Mouse (Mus musculus): ENCODE measurements around the gene Lamtor4.

Gene Lamtor4

GRCm38 (mm10) chr5:138260051-138260450 lies 4.8 kb downstream of the Lamtor4 start:
- CTCF ChIA-PET, result no interaction called here

GRCm38 (mm10) chr5:138260834-138261233 lies 5.6 kb downstream of the Lamtor4 start:
- CTCF ChIA-PET, result no interaction called here

GRCm38 (mm10) chr5:138262001-138262400 lies 6.7 kb downstream of the Lamtor4 start:
- CTCF ChIA-PET, result no interaction called here

- CTCF ChIA-PET, result interaction anchor here (1.1 kb wide), 1 partner anchor 18 kb away, joined by 4 read pairs; no protein-coding TSS in a partner anchor
Measured at GRCm38 (mm10) chr5:138262582-138263240, 7.4 kb downstream of the Lamtor4 start.

- CTCF ChIA-PET, result interaction anchor here (1.1 kb wide), 1 partner anchor 18 kb away, joined by 4 read pairs; no protein-coding TSS in a partner anchor
Measured at GRCm38 (mm10) chr5:138263260-138264206, 8.3 kb downstream of the Lamtor4 start, which contains the start of gene BC037034. Gene BC037034 (minus strand): TSS chr5:138264033.

GRCm38 (mm10) chr5:138264207-138264578 lies 8.9 kb downstream of the Lamtor4 start:
- CTCF ChIA-PET, result no interaction called here

GRCm38 (mm10) chr5:138265712-138266111 lies 10.4 kb downstream of the Lamtor4 start:
- CTCF ChIA-PET, result interaction anchor here (0.9 kb wide), 1 partner anchor 11 kb away, joined by 3 read pairs; no protein-coding TSS in a partner anchor

GRCm38 (mm10) chr5:138267114-138267513 lies 11.8 kb downstream of the Lamtor4 start:
- CTCF ChIA-PET, result no interaction called here

- CTCF ChIA-PET, result no interaction called here
Measured at GRCm38 (mm10) chr5:138268980-138269379, 13.7 kb downstream of the Lamtor4 start.

GRCm38 (mm10) chr5:138271232-138271631 lies 15.9 kb downstream of the Lamtor4 start:
- CTCF ChIA-PET, result no interaction called here

GRCm38 (mm10) chr5:138272409-138272923 lies 17.2 kb downstream of the Lamtor4 start, which contains the start of gene Gal3st4:
Gene Gal3st4 (minus strand): TSS chr5:138272840.
- CTCF ChIA-PET, result no interaction called here

- CTCF ChIA-PET, result interaction anchor here (0.8 kb wide), 1 partner anchor 36 kb away, joined by 5 read pairs; no protein-coding TSS in a partner anchor
Measured at GRCm38 (mm10) chr5:138274186-138274585, 18.9 kb downstream of the Lamtor4 start.

GRCm38 (mm10) chr5:138275216-138276050 lies 20.2 kb downstream of the Lamtor4 start:
- CTCF ChIA-PET, result no interaction called here

GRCm38 (mm10) chr5:138277994-138278393 lies 22.7 kb downstream of the Lamtor4 start:
- CTCF ChIA-PET, result no interaction called here

GRCm38 (mm10) chr5:138279585-138280424 lies 24.5 kb downstream of the Lamtor4 start, which contains the start of the genes Gm43720, Gpc2 and Stag3:
Gene Gm43720 (minus strand): TSS chr5:138279958.
Gene Gpc2 (minus strand): TSS chr5:138280005.
Gene Stag3 (plus strand): TSS chr5:138280240.
- CTCF ChIA-PET, result no interaction called here

GRCm38 (mm10) chr5:138280425-138280768 lies 25.1 kb downstream of the Lamtor4 start:
- CTCF ChIA-PET, result no interaction called here

- CTCF ChIA-PET, result interaction anchor here (0.5 to 0.8 kb wide), 2 partner anchors 18 to 917 kb away, joined by 3 to 4 read pairs; no protein-coding TSS in a partner anchor
Measured at GRCm38 (mm10) chr5:138280829-138281228, 25.5 kb downstream of the Lamtor4 start.

GRCm38 (mm10) chr5:138281798-138282197 lies 26.5 kb downstream of the Lamtor4 start:
- CTCF ChIA-PET, result interaction anchor here (0.6 kb wide), 2 partner anchors 64 to 916 kb away, joined by 4 to 15 read pairs; no protein-coding TSS in a partner anchor

- CTCF ChIA-PET, result no interaction called here
Measured at GRCm38 (mm10) chr5:138283540-138283939, 28.3 kb downstream of the Lamtor4 start.

GRCm38 (mm10) chr5:138287861-138288260 lies 32.6 kb downstream of the Lamtor4 start:
- CTCF ChIA-PET, result no interaction called here
